Mouse (Mus musculus): Measurements from ENCODE around the gene Fam71e1. TPM values are rescaled to one million over a fixed set of nuclear protein-coding genes. Genes with fewer than 3 reads are reported as not detected.

Fam71e1 gene
- polyA plus RNA-seq, 1 experiment from 2014 or later = 19.2 TPM

GRCm38 (mm10) chr7:44462218-44463055, 33.9 kb upstream of the Fam71e1 start:
- H3K4me2 ChIP-seq (ENCODE audit: low read length) = peak overlapping the region; percentile 54
- TF ChIP-seq CTCF (IDR thresholded peaks at IDR 0.05; ENCODE audit: low read depth) = peak; percentile 56
- WGBS = 12% methylated on average over 77 of the region's 77 CpGs
- H3K9me3 ChIP-seq (replicated peaks; ENCODE audit: low read length) = no peaks in the 10 kb centered on the region
- no peaks in the 10 kb centered on the region for H3K36me3 ChIP-seq (ENCODE audit: insufficient read depth, low read length)
- no peak overlapping the region for H3K27ac ChIP-seq
- DNase-seq (ENCODE audit: low spot score) (peak; percentile 51), ATAC-seq (replicated peaks; ENCODE audit: low FRiP score, low read depth) (no peak)
- H3K27me3 ChIP-seq (ENCODE audit: insufficient read depth, low read length) = peaks cover 28% of the 10 kb centered on the region
- H3K4me1 ChIP-seq (replicated peaks; ENCODE audit: insufficient read depth, low read length) = peaks cover 5% of the 10 kb centered on the region; the same call in 1 of the 2 replicates
- H3K4me3 ChIP-seq (replicated peaks; ENCODE audit: low read depth, low read length) = peak overlapping the region; percentile 17; the same call in 1 of the 2 replicates
- H3K9ac ChIP-seq (ENCODE audit: low read depth, low read length) = 0 out of 2 replicates have a peak overlapping the region, but pooled peaks have one; percentile 8

GRCm38 (mm10) chr7:44463056-44463425, 33.3 kb upstream of the Fam71e1 start:
- Histone ChIP-seq H3K27me3 (ENCODE audit: insufficient read depth, low read length) (peaks cover 28% of the 10 kb centered on the region), H3K9me3 (replicated peaks; ENCODE audit: low read length) (no peaks in the 10 kb centered on the region), H3K36me3 (ENCODE audit: insufficient read depth, low read length) (no peaks in the 10 kb centered on the region), H3K4me1 (replicated peaks; ENCODE audit: insufficient read depth, low read length) (peaks cover 5% of the 10 kb centered on the region; the same call in 1 of the 2 replicates), H3K9ac (ENCODE audit: low read depth, low read length) (no peak overlapping the region), H3K27ac (no peak overlapping the region), H3K4me2 (ENCODE audit: low read length) (no peak overlapping the region), H3K4me3 (replicated peaks; ENCODE audit: low read depth, low read length) (0 out of 2 replicates have a peak overlapping the region, but pooled peaks have one; percentile 17)
- no peak for ATAC-seq (replicated peaks; ENCODE audit: low FRiP score, low read depth)
- no peak for DNase-seq (ENCODE audit: low spot score)
- TF ChIP-seq CTCF (IDR thresholded peaks at IDR 0.05; ENCODE audit: low read depth) = no peak
- WGBS = 20% methylated on average over 8 of the region's 8 CpGs

GRCm38 (mm10) chr7:44463556-44464225, 32.7 kb upstream of the Fam71e1 start:
- H3K9ac ChIP-seq (ENCODE audit: low read depth, low read length) = no peak overlapping the region
- 87% methylated on average over 10 of the region's 10 CpGs for WGBS

GRCm38 (mm10) chr7:44464511-44464910, 31.9 kb upstream of the Fam71e1 start:
- H3K4me3 ChIP-seq (replicated peaks; ENCODE audit: low read depth, low read length) = no peak overlapping the region

More at GRCm38 (mm10) chr7:44463556-44464225, 32.7 kb upstream of the Fam71e1 start:
- Histone ChIP-seq H3K27me3 (ENCODE audit: insufficient read depth, low read length) (peaks cover 28% of the 10 kb centered on the region), H3K36me3 (ENCODE audit: insufficient read depth, low read length) (no peaks in the 10 kb centered on the region), H3K9me3 (replicated peaks; ENCODE audit: low read length) (no peaks in the 10 kb centered on the region), H3K4me2 (ENCODE audit: low read length) (no peak overlapping the region), H3K4me1 (replicated peaks; ENCODE audit: insufficient read depth, low read length) (peaks cover 9% of the 10 kb centered on the region; the same call in 1 of the 2 replicates), H3K4me3 (replicated peaks; ENCODE audit: low read depth, low read length) (no peak overlapping the region), H3K27ac (no peak overlapping the region)
- TF ChIP-seq CTCF (IDR thresholded peaks at IDR 0.05; ENCODE audit: low read depth) = no peak
- ATAC-seq (replicated peaks; ENCODE audit: low FRiP score, low read depth) (no peak), DNase-seq (ENCODE audit: low spot score) (no peak)

GRCm38 (mm10) chr7:44465111-44465510, 31.3 kb upstream of the Fam71e1 start, which contains the start of gene Aspdh:
Gene Aspdh, plus strand, starts transcription at chr7:44465391.
- Histone ChIP-seq H3K4me2 (ENCODE audit: low read length) (no peak within 1 kb of the TSS), H3K27me3 (ENCODE audit: insufficient read depth, low read length) (peaks cover 28% of the 10 kb centered on the region), H3K4me1 (replicated peaks; ENCODE audit: insufficient read depth, low read length) (peaks cover 12% of the 10 kb centered on the region; the same call in 1 of the 2 replicates), H3K4me3 (replicated peaks; ENCODE audit: low read depth, low read length) (no peak within 1 kb of the TSS), H3K27ac (no peak within 1 kb of the TSS), H3K36me3 (ENCODE audit: insufficient read depth, low read length) (no peaks in the 10 kb centered on the region), H3K9ac (ENCODE audit: low read depth, low read length) (no peak within 1 kb of the TSS), H3K9me3 (replicated peaks; ENCODE audit: low read length) (no peaks in the 10 kb centered on the region)
- whole genome bisulfite sequencing = 65% methylated on average over 2 of the region's 2 CpGs
- ATAC-seq (replicated peaks; ENCODE audit: low FRiP score, low read depth) = no peak
- TF ChIP-seq CTCF (IDR thresholded peaks at IDR 0.05; ENCODE audit: low read depth) = no peak
- DNase-seq (ENCODE audit: low spot score) = no peak

More at GRCm38 (mm10) chr7:44464511-44464910, 31.9 kb upstream of the Fam71e1 start:
- Histone ChIP-seq H3K9me3 (replicated peaks; ENCODE audit: low read length) (no peaks in the 10 kb centered on the region), H3K36me3 (ENCODE audit: insufficient read depth, low read length) (no peaks in the 10 kb centered on the region), H3K27me3 (ENCODE audit: insufficient read depth, low read length) (peaks cover 28% of the 10 kb centered on the region), H3K9ac (ENCODE audit: low read depth, low read length) (no peak overlapping the region), H3K4me1 (replicated peaks; ENCODE audit: insufficient read depth, low read length) (peaks cover 12% of the 10 kb centered on the region; the same call in 1 of the 2 replicates), H3K4me2 (ENCODE audit: low read length) (no peak overlapping the region), H3K27ac (no peak overlapping the region)
- ATAC-seq (replicated peaks; ENCODE audit: low FRiP score, low read depth) (no peak), DNase-seq (ENCODE audit: low spot score) (no peak)
- 31% methylated on average over 4 of the region's 4 CpGs for WGBS
- no peak for TF ChIP-seq CTCF (IDR thresholded peaks at IDR 0.05; ENCODE audit: low read depth)

All from kidney, postnatal 0 days (tissue).